Mouse (Mus musculus): Measurements from ENCODE around the gene Camkk1. TPM values are rescaled to one million over a fixed set of nuclear protein-coding genes. Genes with fewer than 3 reads are reported as not detected.
A peak's percentile ranks its signal among the peaks of the same experiment; 100 is the strongest.

The Camkk1 gene
- total and polyA plus RNA-seq, 3 experiments = 5.8 to 6.6 TPM; not detected in 1

- H3K4me1 ChIP-seq (ENCODE audit: control insufficient read depth in 1 of 2, insufficient read depth in 2 of 2, low read length in 2 of 2) = peaks cover 10 to 18% of the 10 kb centered on the region in 2 experiments
- DNase-seq (ENCODE audit: low read depth, low spot score) = peak; percentile 79
- no peak for TF ChIP-seq POLR2AphosphoS5 (IDR thresholded peaks at IDR 0.05; ENCODE audit: borderline replicate concordance, low read depth, low read length)
- no peak for TF ChIP-seq SMC3 (IDR thresholded peaks at IDR 0.05; ENCODE audit: low read depth, low read length)
- no peak for TF ChIP-seq BHLHE40 (IDR thresholded peaks at IDR 0.05; ENCODE audit: borderline replicate concordance, low read depth, low read length)
- no peak for TF ChIP-seq CHD1 (IDR thresholded peaks at IDR 0.05; ENCODE audit: low read depth, low read length)
- TF ChIP-seq NRF1 (IDR thresholded peaks at IDR 0.05; ENCODE audit: insufficient read depth, low read depth, low read length, poor library complexity, severe bottlenecking) = peak; percentile 58; the same call in 1 of the 2 replicates
- 0 out of 2 replicates have a peak, but pooled peaks have one; percentile 14 for TF ChIP-seq MAZ (IDR thresholded peaks at IDR 0.05; ENCODE audit: low read depth, low read length)
- TF ChIP-seq GABPA (IDR thresholded peaks at IDR 0.05; ENCODE audit: low read depth, low read length) = no peak
- TF ChIP-seq ZC3H11A (IDR thresholded peaks at IDR 0.05; ENCODE audit: low read depth, low read length) = no peak
- 0 out of 2 replicates have a peak, but pooled peaks have one; percentile 25 for TF ChIP-seq GATA1 (IDR thresholded peaks at IDR 0.05; ENCODE audit: low read depth, low read length)
- no peak for TF ChIP-seq ZMIZ1 (IDR thresholded peaks at IDR 0.05; ENCODE audit: low read depth, low read length)
- no peak for TF ChIP-seq HCFC1 (IDR thresholded peaks at IDR 0.05; ENCODE audit: low read depth, low read length)
- no peak for TF ChIP-seq MAX (IDR thresholded peaks at IDR 0.05; ENCODE audit: low read length)
- no peak; the same call in none of the 2 replicates for TF ChIP-seq SIN3A (IDR thresholded peaks at IDR 0.05; ENCODE audit: low read length)
- no peak for TF ChIP-seq NELFE (IDR thresholded peaks at IDR 0.05; ENCODE audit: low read depth, low read length)
- no peak; the same call in 1 of the 2 replicates for TF ChIP-seq E2F4 (IDR thresholded peaks at IDR 0.05; ENCODE audit: borderline replicate concordance, low read depth, low read length)
- TF ChIP-seq ZNF384 (IDR thresholded peaks at IDR 0.05; ENCODE audit: low read depth, low read length) = no peak
- no peak for TF ChIP-seq MEF2A (IDR thresholded peaks at IDR 0.05; ENCODE audit: extremely low read depth, insufficient replicate concordance, low read depth, low read length, poor library complexity, severe bottlenecking)
- TF ChIP-seq MYC (IDR thresholded peaks at IDR 0.05; ENCODE audit: low read depth, low read length) = no peak
- TF ChIP-seq USF1 (IDR thresholded peaks at IDR 0.05; ENCODE audit: low read depth, low read length) = peak; percentile 61
- TF ChIP-seq JUND (IDR thresholded peaks at IDR 0.05; ENCODE audit: low read depth, low read length) = no peak
- no peak; a peak in 1 of 4 replicates for TF ChIP-seq POLR2A (IDR thresholded peaks at IDR 0.05; ENCODE audit: control insufficient read depth in 1 of 2, insufficient read depth in 1 of 2, low read depth in 1 of 2, low read length in 2 of 2, poor library complexity in 1 of 2)
- no peak for TF ChIP-seq TCF12 (IDR thresholded peaks at IDR 0.05; ENCODE audit: low read depth, low read length)
- 0 out of 2 replicates have a peak, but pooled peaks have one; percentile 27 for TF ChIP-seq UBTF (IDR thresholded peaks at IDR 0.05; ENCODE audit: borderline replicate concordance, insufficient read depth, low read depth, low read length)
- no peak for TF ChIP-seq CHD2 (IDR thresholded peaks at IDR 0.05; ENCODE audit: low read length)
- no peak; a peak in 1 of 6 replicates for TF ChIP-seq CTCF (IDR thresholded peaks at IDR 0.05 in 2 of 3, conservative IDR thresholded peaks at IDR 0.05 in 1 of 3; ENCODE audit: control insufficient read depth in 1 of 3, insufficient read depth in 1 of 3, low read depth in 2 of 3, low read length in 3 of 3, poor library complexity in 1 of 3, severe bottlenecking in 1 of 3)
- TF ChIP-seq EP300 (IDR thresholded peaks at IDR 0.05; ENCODE audit: low read depth in 1 of 2, low read length in 2 of 2) = 0 out of 4 replicates have a peak, but pooled peaks of 1 of the 2 experiments have one; percentile 3
- TF ChIP-seq MYB (IDR thresholded peaks at IDR 0.05; ENCODE audit: low read depth, low read length) = no peak
- TF ChIP-seq USF2 (IDR thresholded peaks at IDR 0.05; ENCODE audit: borderline replicate concordance in 1 of 2, insufficient read depth in 1 of 2, low read depth in 1 of 2, low read length in 2 of 2) = no peak
- no peak for TF ChIP-seq RAD21 (IDR thresholded peaks at IDR 0.05; ENCODE audit: low read depth, low read length)
- TF ChIP-seq TBP (IDR thresholded peaks at IDR 0.05; ENCODE audit: low read depth, low read length) = no peak
- TF ChIP-seq RCOR1 (IDR thresholded peaks at IDR 0.05; ENCODE audit: low read depth, low read length) = no peak; the same call in 1 of the 2 replicates
- TF ChIP-seq MXI1 (IDR thresholded peaks at IDR 0.05; ENCODE audit: low read depth, low read length) = no peak
- no peak; the same call in 1 of the 2 replicates for TF ChIP-seq ELF1 (IDR thresholded peaks at IDR 0.05; ENCODE audit: low read depth, low read length)
- no peak for TF ChIP-seq KAT2A (conservative IDR thresholded peaks at IDR 0.05; ENCODE audit: low read depth, low read length)
- TF ChIP-seq POLR2AphosphoS2 (IDR thresholded peaks at IDR 0.05; ENCODE audit: low read length) = no peak
These were observed 29.4 kb downstream of the Camkk1 start for GRCm38 (mm10) chr11:73048030-73048876.

More at GRCm38 (mm10) chr11:73048030-73048876, 29.4 kb downstream of the Camkk1 start:
- Histone ChIP-seq H3K27me3 (ENCODE audit: control insufficient read depth in 1 of 2, insufficient read depth in 2 of 2, low read length in 2 of 2) (no peaks in the 10 kb centered on the region), H3K9me3 (replicated peaks; ENCODE audit: insufficient read depth, low read length) (no peaks in the 10 kb centered on the region), H3K4me3 (ENCODE audit: control insufficient read depth in 1 of 2, insufficient read depth in 1 of 2, low read depth in 2 of 2, low read length in 2 of 2) (peak overlapping the region; percentile 81 to 88), H3K27ac (ENCODE audit: control insufficient read depth, low read depth, low read length) (peak overlapping the region; percentile 73), H3K9ac (ENCODE audit: control insufficient read depth, low read depth, low read length, poor library complexity, severe bottlenecking) (peak overlapping the region; percentile 92), H3K79me2 (ENCODE audit: control insufficient read depth, insufficient read depth, low read length, poor library complexity) (peaks cover 16% of the 10 kb centered on the region), H3K36me3 (ENCODE audit: control insufficient read depth in 1 of 2, insufficient read depth in 2 of 2, low read length in 2 of 2) (peaks cover 5 to 22% of the 10 kb centered on the region in 2 experiments; a peak in 3 of 4 replicates)
